Mouse (Mus musculus) embryo, embryonic 10 days (tissue): ENCODE measurements around the gene Nt5e.

Experiments used
- DNase-seq: peaks from one replicate; pipeline ENCODE4 v3.0.0-alpha.2; 2015; ENCODE audit warnings: low spot score

The Nt5e gene

GRCm38 (mm10) chr9:88344424-88344823 is 17.4 kb downstream of the Nt5e start:
- no peak for DNase-seq

- DNase-seq, result no peak
Observed at GRCm38 (mm10) chr9:88346857-88347256, 19.9 kb downstream of the Nt5e start.

GRCm38 (mm10) chr9:88348623-88349022 is 21.6 kb downstream of the Nt5e start:
- DNase-seq, result no peak

- no peak for DNase-seq
Observed at GRCm38 (mm10) chr9:88350317-88350716, 23.3 kb downstream of the Nt5e start.

GRCm38 (mm10) chr9:88351163-88351562 is 24.2 kb downstream of the Nt5e start:
- DNase-seq, result no peak

GRCm38 (mm10) chr9:88352741-88353140 is 25.7 kb downstream of the Nt5e start:
- DNase-seq, result no peak

GRCm38 (mm10) chr9:88353459-88353858 is 26.5 kb downstream of the Nt5e start:
- DNase-seq, result no peak

GRCm38 (mm10) chr9:88357173-88357572 is 30.2 kb downstream of the Nt5e start:
- DNase-seq, result no peak

GRCm38 (mm10) chr9:88359140-88359539 is 32.1 kb downstream of the Nt5e start:
- DNase-seq, result no peak

- no peak for DNase-seq
Observed at GRCm38 (mm10) chr9:88361211-88361909, 34.4 kb downstream of the Nt5e start.

GRCm38 (mm10) chr9:88362055-88362850 is 35.3 kb downstream of the Nt5e start:
- no peak for DNase-seq

- no peak for DNase-seq
Observed at GRCm38 (mm10) chr9:88363102-88363501, 36.1 kb downstream of the Nt5e start.

- DNase-seq, result no peak
Observed at GRCm38 (mm10) chr9:88366308-88366707, 39.3 kb downstream of the Nt5e start.

- no peak for DNase-seq
Observed at GRCm38 (mm10) chr9:88366819-88367218, 39.8 kb downstream of the Nt5e start.

GRCm38 (mm10) chr9:88367322-88367721 is 40.3 kb downstream of the Nt5e start:
- no peak for DNase-seq

GRCm38 (mm10) chr9:88367751-88368150 is 40.8 kb downstream of the Nt5e start:
- no peak for DNase-seq

- no peak for DNase-seq
Observed at GRCm38 (mm10) chr9:88368476-88368875, 41.5 kb downstream of the Nt5e start.

GRCm38 (mm10) chr9:88369666-88370065 is 42.7 kb downstream of the Nt5e start:
- no peak for DNase-seq

- no peak for DNase-seq
Observed at GRCm38 (mm10) chr9:88371201-88371600, 44.2 kb downstream of the Nt5e start.

- peak; percentile 11 for DNase-seq
Observed at GRCm38 (mm10) chr9:88373001-88373400, 46.0 kb downstream of the Nt5e start.

GRCm38 (mm10) chr9:88377483-88377882 is 50.5 kb downstream of the Nt5e start:
- DNase-seq, result no peak

GRCm38 (mm10) chr9:88379057-88379456 is 52.1 kb downstream of the Nt5e start:
- no peak for DNase-seq

GRCm38 (mm10) chr9:88380076-88380475 is 53.1 kb downstream of the Nt5e start:
- DNase-seq, result no peak
